13 mouse cellular contexts compared by ENCODE assay signal in genomic region chr7:25363151-25363550, GRCm38 (mm10). TPM values are rescaled to one million over a fixed set of nuclear protein-coding genes. Genes with fewer than 3 reads are reported as not detected.
DNase-seq lines count a peak whose midpoint lies in the region; ATAC-seq and TF ChIP-seq lines count a peak whose summit lies in the region.
"Had no signal": no experiment of that assay in that cellular context is flagged by ENCODE, and none has a peak within 500 bp of the region (broad histone marks: within the 10 kb centered on the region; RNA-seq: fewer than 3 reads in every experiment).

No protein-coding gene starts in this region.

- H3K4me3 ChIP-seq in heart, adult 2 months: no peak overlapping the region
- no peak overlapping the region for H3K4me3 ChIP-seq in heart, embryonic 10.5 days
- H3K4me3 ChIP-seq: midbrain, embryonic 12.5 days had no signal

- 87% methylated on average over 19 of the region's 19 CpGs for WGBS in heart, adult 2 months
- WGBS in heart, embryonic 10.5 days: 82% methylated on average over 19 of the region's 19 CpGs

- no peak for DNase-seq in heart, adult 2 months
- no peak for DNase-seq in heart, embryonic 10.5 days (ENCODE audit: low spot score)
- peak; percentile 41 for DNase-seq in 3134 (ENCODE audit: extremely low read depth, insufficient read length, low spot score)
- peak; percentile 80 for DNase-seq in R1 (ENCODE audit: low read depth, low spot score)
- peak; percentile 81 to 87 for DNase-seq in cerebellum, postnatal 25 days
- DNase-seq in urinary bladder, adult 18-20 months (ENCODE audit: low spot score in 2 of 2): no peak
- DNase-seq in natural killer cell, adult 2 months (ENCODE audit: low spot score in 2 of 2): no peak
- DNase-seq: thymus, adult 18-20 months had no signal

- H3K79me2 ChIP-seq in heart, adult 2 months (replicated peaks; ENCODE audit: control insufficient read depth, insufficient read depth, low read length): no peaks in the 10 kb centered on the region

- no peak overlapping the region for H3K9ac ChIP-seq in heart, adult 2 months (ENCODE audit: low read depth, low read length)
- H3K9ac ChIP-seq: midbrain, embryonic 12.5 days had no signal

- H3K9me3 ChIP-seq in heart, embryonic 10.5 days: no peaks in the 10 kb centered on the region
- H3K9me3 ChIP-seq: midbrain, embryonic 12.5 days had no signal

- no peaks in the 10 kb centered on the region for H3K4me1 ChIP-seq in heart, adult 2 months (ENCODE audit: control insufficient read depth, insufficient read depth, low read length)
- H3K4me1 ChIP-seq in heart, embryonic 10.5 days: peaks cover 13% of the 10 kb centered on the region

- ATAC-seq in inflammation-experienced regulatory T-cells, adult 6 months: no peak

- peak; percentile 56 for TF ChIP-seq CTCF in heart, adult 2 months (IDR thresholded peaks at IDR 0.05)

- H3K27ac ChIP-seq in heart, adult 2 months: no peak overlapping the region
- no peak overlapping the region for H3K27ac ChIP-seq in heart, embryonic 10.5 days
- H3K27ac ChIP-seq: midbrain, embryonic 12.5 days had no signal

- H3K36me3 ChIP-seq in heart, adult 2 months (ENCODE audit: control insufficient read depth, insufficient read depth, low read length): no peaks in the 10 kb centered on the region
- peaks cover 53% of the 10 kb centered on the region for H3K36me3 ChIP-seq in heart, embryonic 10.5 days

- no peak for TF ChIP-seq POLR2A in heart, adult 2 months (IDR thresholded peaks at IDR 0.05; ENCODE audit: insufficient read depth, low read depth, low read length)

- H3K27me3 ChIP-seq in heart, adult 2 months (ENCODE audit: control insufficient read depth, insufficient read depth, low read length): peaks cover 5% of the 10 kb centered on the region
- H3K27me3 ChIP-seq in heart, embryonic 10.5 days (ENCODE audit: insufficient read depth, poor library complexity, severe bottlenecking): peaks cover 38% of the 10 kb centered on the region

- no peak for TF ChIP-seq EP300 in heart, adult 2 months (IDR thresholded peaks at IDR 0.05; ENCODE audit: insufficient read depth, low read depth, low read length)

- intact Hi-C loops in heart, adult 2 months (cut with DNase I): no loop called here

RNA-seq across cellular contexts. Expression of gene Cnfn, which starts 6.4 kb away (rescaled TPM):
- total RNA-seq in heart, adult 2 months (2021): not detected
- not detected in 2 replicates for polyA plus RNA-seq in heart, adult 2 months (2012; rRNA removed)
- not detected in 2 replicates for polyA plus RNA-seq in heart, embryonic 10.5 days (2016; fragmentation: Nextera tagmentation; extraction: Ambion mirVana)
- not detected for polyA plus RNA-seq in inflammation-experienced regulatory T-cells, adult 6 months (2017; shearing (Covaris generic))
- total RNA-seq: common myeloid progenitor, adult 5-6 weeks; left cerebral cortex, adult 8-10 months had no signal
- polyA plus RNA-seq: hindbrain, embryonic 11.5 days; midbrain, embryonic 12.5 days had no signal

RNA-seq across cellular contexts. Expression of gene Lipe, which starts 35.4 kb away (rescaled TPM):
- 10 to 100 TPM; 42.7 to 44.1 TPM for total RNA-seq in heart, adult 2 months (2021)
- polyA plus RNA-seq in heart, adult 2 months (2012; rRNA removed): 63.0 and 97.8 TPM in 2 replicates
- polyA plus RNA-seq in heart, embryonic 10.5 days (2016; fragmentation: Nextera tagmentation; extraction: Ambion mirVana): 3.3 and 4.7 TPM in 2 replicates
- 10 to 100 TPM in 2 of 3 experiments, 1 to 10 TPM in 1; 9.0 to 11.0 (median 10.1) TPM for polyA plus RNA-seq in inflammation-experienced regulatory T-cells, adult 6 months (2017; shearing (Covaris generic))

RNA-seq across cellular contexts. Expression of gene Megf8, which starts 46.2 kb away (rescaled TPM):
- total RNA-seq in heart, adult 2 months (2021): 10 to 100 TPM; 28.9 to 31.7 TPM
- 21.5 and 24.8 TPM in 2 replicates for polyA plus RNA-seq in heart, adult 2 months (2012; rRNA removed)
- polyA plus RNA-seq in heart, embryonic 10.5 days (2016; fragmentation: Nextera tagmentation; extraction: Ambion mirVana): 10.4 and 11.2 TPM in 2 replicates
- under 1 TPM in 2 of 3 experiments, not detected in 1; 0.13 to 0.31 TPM for polyA plus RNA-seq in inflammation-experienced regulatory T-cells, adult 6 months (2017; shearing (Covaris generic))

RNA-seq across cellular contexts. Expression of gene Cxcl17, which starts 49.5 kb away (rescaled TPM):
- total RNA-seq in heart, adult 2 months (2021): not detected
- polyA plus RNA-seq in heart, adult 2 months (2012; rRNA removed): 8.1 TPM in 1 of 2 replicates, not detected in the other
- 0.32 and 0.36 TPM in 2 replicates for polyA plus RNA-seq in heart, embryonic 10.5 days (2016; fragmentation: Nextera tagmentation; extraction: Ambion mirVana)
- polyA plus RNA-seq in inflammation-experienced regulatory T-cells, adult 6 months (2017; shearing (Covaris generic)): not detected
- total RNA-seq: common myeloid progenitor, adult 5-6 weeks; left cerebral cortex, adult 8-10 months had no signal
- polyA plus RNA-seq: hindbrain, embryonic 11.5 days had no signal

RNA-seq across cellular contexts. Expression of gene Tmem145, which starts 57.2 kb away (rescaled TPM):
- not detected for total RNA-seq in heart, adult 2 months (2021)
- polyA plus RNA-seq in heart, adult 2 months (2012; rRNA removed): 0.06 TPM in 1 of 2 replicates, not detected in the other
- 0.09 and 0.63 TPM in 2 replicates for polyA plus RNA-seq in heart, embryonic 10.5 days (2016; fragmentation: Nextera tagmentation; extraction: Ambion mirVana)
- polyA plus RNA-seq in inflammation-experienced regulatory T-cells, adult 6 months (2017; shearing (Covaris generic)): not detected
- total RNA-seq: common myeloid progenitor, adult 5-6 weeks had no signal

Comparison
In these comparisons a context has a peak if more than half of its experiments do, and no peak if none do; other contexts are left out.
1. DNase-seq: peak in 3134 (single experiment), R1 (single experiment) and cerebellum, postnatal 25 days (2 of 2); none in heart, adult 2 months (0 of 2), heart, embryonic 10.5 days (single experiment), urinary bladder, adult 18-20 months (0 of 2) and natural killer cell, adult 2 months (0 of 2).